Mouse (Mus musculus): ENCODE results near the gene Smagp.

DNA sequence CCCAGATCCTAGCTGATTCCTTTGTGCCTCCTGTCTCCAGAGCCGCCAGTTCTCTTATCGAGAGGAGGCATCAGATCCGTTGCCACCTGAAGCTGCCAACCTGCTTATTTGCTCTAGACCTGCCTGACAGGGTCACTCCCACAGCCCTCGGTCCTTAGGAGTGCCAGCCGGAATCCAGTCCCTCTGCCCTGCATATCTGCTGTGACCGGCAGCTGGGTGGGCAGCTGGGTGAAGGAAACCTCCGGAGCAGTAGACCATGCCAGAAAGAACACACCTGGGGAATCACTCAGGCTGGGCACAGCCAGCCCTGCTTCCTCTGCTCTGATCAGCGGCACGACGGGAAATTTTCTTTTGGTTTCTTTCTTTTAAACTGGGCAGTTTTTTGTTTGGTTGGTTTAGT, 3.4 kb downstream of the Smagp start:
- TF ChIP-seq POLR2A (IDR thresholded peaks at IDR 0.05; ENCODE audit: extremely low read depth, insufficient read depth, low read length) (no peak), CTCF (IDR thresholded peaks at IDR 0.05; ENCODE audit: low read depth, low read length) (no peak)

Data from liver, adult 2 months (tissue).